Mouse (Mus musculus): ENCODE measurements around the gene Osbp2. TPM values are rescaled to one million over a fixed set of nuclear protein-coding genes. Genes with fewer than 3 reads are reported as not detected.

Gene Osbp2
- polyA plus RNA-seq, 1 experiment from 2014 or later, result 5.9 TPM

DNA sequence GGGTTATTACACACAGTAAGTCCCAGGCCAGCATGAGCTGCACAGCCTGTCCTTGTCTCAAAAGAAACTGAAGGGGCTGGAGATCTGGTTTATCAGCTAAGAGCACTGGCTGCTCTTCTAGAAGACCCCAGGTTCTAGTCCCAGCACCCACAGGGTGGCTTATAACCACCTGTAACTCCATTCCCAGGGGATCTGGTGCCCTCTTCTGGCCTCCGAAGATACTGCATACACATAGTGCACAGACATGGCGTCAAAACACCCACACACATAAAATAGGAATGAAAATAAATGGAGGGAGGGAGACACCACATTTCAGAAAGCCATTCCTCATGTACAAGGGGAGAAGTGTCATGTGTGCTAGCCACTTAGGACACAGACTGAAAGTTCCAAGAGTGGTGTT, 59.1 kb downstream of the Osbp2 start:
- Histone ChIP-seq H3K36me3 (ENCODE audit: poor library complexity, severe bottlenecking) (no peaks in the 10 kb centered on the region), H3K4me3 (no peak overlapping the region), H3K4me1 (no peaks in the 10 kb centered on the region), H3K27me3 (no peaks in the 10 kb centered on the region), H3K9me3 (replicated peaks) (no peaks in the 10 kb centered on the region), H3K27ac (no peak overlapping the region), H3K9ac (no peak overlapping the region), H3K4me2 (no peak overlapping the region)
- 95% methylated on average over 2 of the region's 2 CpGs for WGBS
- no peak for ATAC-seq

DNA sequence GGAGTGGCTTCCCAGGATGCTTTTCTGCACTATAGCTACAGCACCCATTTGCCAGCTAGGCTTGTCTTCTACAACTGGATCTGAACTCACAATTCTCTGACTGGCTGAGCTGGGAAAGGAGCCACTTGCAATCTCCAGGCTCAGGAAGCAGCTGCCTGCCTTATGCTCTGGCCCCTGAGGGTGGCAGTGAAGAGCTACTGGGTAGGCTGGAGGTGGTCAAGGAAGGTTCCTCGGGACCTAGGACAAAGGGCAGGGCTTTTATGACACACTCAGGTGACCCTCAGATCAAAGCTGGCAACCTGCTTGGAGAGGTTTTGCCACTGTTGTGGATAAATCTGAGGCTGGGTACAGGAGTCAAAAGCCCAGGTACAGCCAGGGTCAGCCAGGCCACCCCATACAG, 61.6 kb downstream of the Osbp2 start:
- H3K36me3 ChIP-seq (ENCODE audit: poor library complexity, severe bottlenecking), result no peaks in the 10 kb centered on the region
- 50% methylated on average over 1 of the region's 1 CpGs for WGBS
- ATAC-seq, result no peak
- H3K4me2 ChIP-seq, result no peak overlapping the region
- H3K27me3 ChIP-seq, result no peaks in the 10 kb centered on the region
- H3K4me3 ChIP-seq, result no peak overlapping the region
- no peaks in the 10 kb centered on the region for H3K4me1 ChIP-seq
- no peak overlapping the region for H3K9ac ChIP-seq
- H3K9me3 ChIP-seq (replicated peaks), result no peaks in the 10 kb centered on the region
- no peak overlapping the region for H3K27ac ChIP-seq

DNA sequence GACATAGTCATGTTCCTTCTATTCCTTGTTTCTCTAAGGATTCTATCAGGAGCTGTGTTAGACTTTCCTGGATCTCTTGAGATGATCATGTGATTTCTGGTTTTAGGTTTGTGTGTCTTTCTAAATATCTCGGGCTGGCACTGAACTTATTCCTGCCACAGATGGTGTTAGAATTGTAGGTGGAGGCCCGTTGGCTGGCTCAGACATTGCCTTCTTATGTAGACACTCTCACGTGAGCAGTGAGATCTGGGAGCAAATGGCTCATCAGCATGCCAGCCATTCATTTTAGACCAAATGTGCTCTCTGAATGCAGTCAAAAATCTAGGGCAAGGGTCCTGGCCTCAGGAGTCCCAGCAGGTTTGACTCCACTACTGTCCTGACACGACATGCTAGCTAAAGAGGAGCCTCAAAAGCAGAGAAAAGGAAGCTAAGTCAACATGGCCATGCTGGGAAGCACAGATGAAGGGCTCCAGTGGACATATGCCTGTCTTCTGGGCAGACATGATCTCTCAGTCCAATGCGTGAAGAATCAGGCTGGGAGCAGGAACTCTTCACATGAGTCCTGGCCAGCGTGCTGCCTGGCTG, 66.0 kb downstream of the Osbp2 start:
- 91% methylated on average over 6 of the region's 6 CpGs for WGBS

GRCm38 (mm10) chr11:3790736-3791135, 73.0 kb downstream of the Osbp2 start:
- Histone ChIP-seq H3K4me1 (no peaks in the 10 kb centered on the region), H3K27me3 (no peaks in the 10 kb centered on the region), H3K27ac (no peak overlapping the region), H3K9ac (no peak overlapping the region), H3K4me2 (no peak overlapping the region), H3K36me3 (ENCODE audit: poor library complexity, severe bottlenecking) (no peaks in the 10 kb centered on the region), H3K4me3 (no peak overlapping the region), H3K9me3 (replicated peaks) (no peaks in the 10 kb centered on the region)
- ATAC-seq, result no peak

More for the DNA sequence above, 66.0 kb downstream of the Osbp2 start:
- Histone ChIP-seq H3K4me2 (no peak overlapping the region), H3K27me3 (no peaks in the 10 kb centered on the region), H3K36me3 (ENCODE audit: poor library complexity, severe bottlenecking) (no peaks in the 10 kb centered on the region), H3K4me3 (no peak overlapping the region), H3K4me1 (no peaks in the 10 kb centered on the region), H3K27ac (no peak overlapping the region), H3K9me3 (replicated peaks) (no peaks in the 10 kb centered on the region), H3K9ac (no peak overlapping the region)
- ATAC-seq, result no peak

- 73% methylated on average over 3 of the region's 3 CpGs for WGBS
- H3K4me3 ChIP-seq, result no peak overlapping the region
- H3K9me3 ChIP-seq (replicated peaks), result no peaks in the 10 kb centered on the region
- H3K9ac ChIP-seq, result no peak overlapping the region
- H3K27ac ChIP-seq, result no peak overlapping the region
- H3K36me3 ChIP-seq (ENCODE audit: poor library complexity, severe bottlenecking), result no peaks in the 10 kb centered on the region
- H3K4me2 ChIP-seq, result no peak overlapping the region
- no peak for ATAC-seq
- no peaks in the 10 kb centered on the region for H3K4me1 ChIP-seq
- no peaks in the 10 kb centered on the region for H3K27me3 ChIP-seq
Observed at GRCm38 (mm10) chr11:3789919-3790318, 73.8 kb downstream of the Osbp2 start.

DNA sequence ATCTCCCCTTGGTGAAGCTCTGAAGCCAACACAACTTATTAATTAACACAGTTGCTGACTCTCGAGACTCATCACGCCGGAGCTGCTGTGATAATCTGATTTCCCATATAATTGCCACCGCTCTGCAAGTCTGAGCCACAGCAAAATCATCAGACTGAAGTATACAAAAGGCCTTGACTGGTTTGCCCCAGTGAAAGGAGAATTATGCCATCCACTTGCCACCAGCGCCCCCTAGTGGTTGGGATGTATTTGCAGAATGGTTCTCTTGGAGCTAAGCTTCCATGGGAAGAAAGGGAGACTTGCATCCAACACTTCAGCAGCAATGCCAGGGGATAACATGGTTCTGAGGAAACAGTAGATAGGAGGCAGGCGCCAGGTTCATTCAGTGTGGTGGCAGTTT, 77.1 kb downstream of the Osbp2 start:
- Histone ChIP-seq H3K4me3 (no peak overlapping the region), H3K4me2 (no peak overlapping the region), H3K9me3 (replicated peaks) (0 out of 2 replicates have a peak, but pooled peaks cover 4% of the 10 kb centered on the region), H3K27ac (no peak overlapping the region), H3K36me3 (ENCODE audit: poor library complexity, severe bottlenecking) (no peaks in the 10 kb centered on the region), H3K4me1 (no peaks in the 10 kb centered on the region), H3K9ac (no peak overlapping the region), H3K27me3 (no peaks in the 10 kb centered on the region)
- ATAC-seq, result peak; percentile 61; the same call in 1 of the 2 replicates
- 21% methylated on average over 6 of the region's 6 CpGs for WGBS

GRCm38 (mm10) chr11:3775263-3775644, 88.4 kb downstream of the Osbp2 start:
- Histone ChIP-seq H3K9ac (no peak overlapping the region), H3K4me1 (peaks cover 16% of the 10 kb centered on the region), H3K27me3 (peaks cover 51% of the 10 kb centered on the region), H3K27ac (no peak overlapping the region), H3K4me2 (peak overlapping the region; percentile 76), H3K36me3 (ENCODE audit: poor library complexity, severe bottlenecking) (no peaks in the 10 kb centered on the region), H3K4me3 (peak overlapping the region; percentile 52), H3K9me3 (replicated peaks) (no peaks in the 10 kb centered on the region)
- ATAC-seq, result no peak
- 43% methylated on average over 4 of the region's 4 CpGs for WGBS

DNA sequence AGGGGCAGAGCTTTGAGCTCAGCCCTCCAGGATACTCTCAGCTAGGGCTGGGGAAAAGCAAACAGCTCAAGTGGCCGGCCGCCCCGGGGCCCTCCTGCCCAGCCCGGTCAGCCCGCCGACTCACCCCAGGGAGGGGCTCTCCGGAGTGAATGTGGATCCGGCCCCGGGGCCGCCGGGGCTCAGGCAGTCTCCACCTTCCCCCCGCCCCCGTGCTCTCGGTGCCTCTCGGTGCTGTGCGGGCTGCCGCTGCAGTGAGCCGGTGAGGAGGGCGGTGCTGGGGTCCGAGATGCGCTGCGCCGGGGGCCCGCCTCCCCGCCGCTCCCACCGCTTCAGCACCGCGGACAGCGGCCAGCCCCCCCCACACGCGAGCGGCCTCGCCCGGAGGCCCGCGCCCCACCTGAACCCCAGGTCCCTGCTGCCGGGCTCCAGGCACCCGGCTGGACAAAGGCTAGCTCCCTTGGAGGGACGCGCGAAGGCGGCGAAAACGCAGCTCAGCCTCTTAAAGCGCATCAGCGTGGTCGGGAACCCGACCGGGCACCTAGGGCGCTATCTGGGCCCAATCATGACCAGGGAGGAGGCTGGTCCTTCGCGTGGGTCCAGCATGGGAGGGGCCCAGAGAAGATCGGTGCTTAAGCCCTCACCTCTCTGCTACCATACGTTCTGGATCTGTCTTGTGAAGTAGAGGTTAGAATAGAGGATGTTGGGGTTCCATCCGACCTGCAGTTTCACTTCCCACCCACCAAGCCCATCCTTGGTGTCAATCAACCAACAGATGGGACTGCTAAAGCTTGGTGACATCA, 89.0 kb downstream of the Osbp2 start:
- peak; percentile 71 for ATAC-seq
- 1% methylated on average over 56 of the region's 56 CpGs for WGBS
- Histone ChIP-seq H3K27me3 (peaks cover 51% of the 10 kb centered on the region), H3K4me1 (peaks cover 16% of the 10 kb centered on the region), H3K4me2 (peak overlapping the region; percentile 76), H3K9ac (peak overlapping the region; percentile 73), H3K9me3 (replicated peaks) (no peaks in the 10 kb centered on the region), H3K36me3 (ENCODE audit: poor library complexity, severe bottlenecking) (no peaks in the 10 kb centered on the region), H3K27ac (no peak overlapping the region; the same call in 1 of the 2 replicates), H3K4me3 (peak overlapping the region; percentile 52)

GRCm38 (mm10) chr11:3773782-3774462, 89.8 kb downstream of the Osbp2 start:
- Histone ChIP-seq H3K27ac (no peak overlapping the region), H3K4me1 (peaks cover 16% of the 10 kb centered on the region), H3K27me3 (peaks cover 51% of the 10 kb centered on the region), H3K4me2 (peak overlapping the region; percentile 76), H3K4me3 (peak overlapping the region; percentile 52), H3K9ac (peak overlapping the region; percentile 73), H3K36me3 (ENCODE audit: poor library complexity, severe bottlenecking) (no peaks in the 10 kb centered on the region), H3K9me3 (replicated peaks) (peaks cover 4% of the 10 kb centered on the region; the same call in 1 of the 2 replicates)
- 25% methylated on average over 6 of the region's 6 CpGs for WGBS
- no peak for ATAC-seq

DNA sequence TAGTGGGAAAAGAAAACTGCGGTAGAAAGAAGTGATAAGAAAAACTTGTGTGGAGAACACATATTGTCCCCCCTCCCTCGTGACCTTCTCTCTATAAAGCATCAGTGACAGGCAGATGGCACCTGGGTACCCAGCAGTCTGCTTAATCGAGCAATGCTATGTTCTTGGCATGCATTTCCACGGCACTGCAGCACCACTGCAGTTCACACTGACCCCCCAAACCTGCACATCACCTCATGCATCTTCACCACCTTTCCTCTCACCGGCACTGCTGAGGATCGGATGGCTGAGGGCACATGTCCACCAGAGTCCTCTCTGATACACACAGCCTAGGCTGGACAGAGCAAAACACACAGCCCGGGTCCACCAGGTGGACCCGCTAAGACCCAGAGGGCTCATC, 90.6 kb downstream of the Osbp2 start:
- peak overlapping the region; percentile 73; the same call in 1 of the 2 replicates for H3K9ac ChIP-seq
- WGBS, result 77% methylated on average over 8 of the region's 8 CpGs
- H3K4me1 ChIP-seq, result peaks cover 16% of the 10 kb centered on the region
- peak overlapping the region; percentile 76 for H3K4me2 ChIP-seq
- H3K9me3 ChIP-seq (replicated peaks), result peaks cover 5% of the 10 kb centered on the region; the same call in 1 of the 2 replicates
- H3K36me3 ChIP-seq (ENCODE audit: poor library complexity, severe bottlenecking), result no peaks in the 10 kb centered on the region
- no peak overlapping the region for H3K4me3 ChIP-seq
- peaks cover 51% of the 10 kb centered on the region for H3K27me3 ChIP-seq
- ATAC-seq, result no peak
- no peak overlapping the region for H3K27ac ChIP-seq

GRCm38 (mm10) chr11:3771348-3771747, 92.4 kb downstream of the Osbp2 start:
- Histone ChIP-seq H3K27ac (no peak overlapping the region), H3K4me1 (peaks cover 16% of the 10 kb centered on the region), H3K4me3 (no peak overlapping the region), H3K36me3 (ENCODE audit: poor library complexity, severe bottlenecking) (no peaks in the 10 kb centered on the region), H3K27me3 (peaks cover 38% of the 10 kb centered on the region), H3K4me2 (no peak overlapping the region), H3K9me3 (replicated peaks) (peaks cover 5% of the 10 kb centered on the region; the same call in 1 of the 2 replicates), H3K9ac (no peak overlapping the region)
- 44% methylated on average over 6 of the region's 6 CpGs for WGBS
- ATAC-seq, result no peak

DNA sequence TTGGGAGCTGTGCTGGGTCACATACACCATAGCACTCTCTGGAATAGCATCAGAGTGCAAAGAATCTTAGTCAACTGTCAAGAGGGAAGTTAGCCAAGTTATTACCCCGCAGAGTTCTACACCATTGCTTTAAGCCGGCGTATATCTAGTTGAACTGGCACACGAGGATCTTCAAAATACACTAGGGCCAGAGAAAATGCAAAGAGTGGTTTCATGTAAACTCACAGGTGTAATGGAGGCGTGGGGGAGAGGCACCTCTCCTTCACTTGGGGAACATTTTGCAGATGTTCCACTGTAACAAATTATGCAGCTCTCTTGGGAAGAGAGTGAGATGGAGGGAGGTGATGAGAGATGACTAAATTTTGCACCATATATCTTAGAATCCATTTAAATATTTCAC, 95.9 kb downstream of the Osbp2 start:
- no peak overlapping the region for H3K4me3 ChIP-seq
- no peak for ATAC-seq
- H3K4me1 ChIP-seq, result no peaks in the 10 kb centered on the region
- no peaks in the 10 kb centered on the region for H3K36me3 ChIP-seq (ENCODE audit: poor library complexity, severe bottlenecking)
- peaks cover 5% of the 10 kb centered on the region; the same call in 1 of the 2 replicates for H3K9me3 ChIP-seq (replicated peaks)
- H3K4me2 ChIP-seq, result no peak overlapping the region
- no peak overlapping the region for H3K27ac ChIP-seq
- WGBS, result 93% methylated on average over 5 of the region's 5 CpGs
- no peak overlapping the region for H3K9ac ChIP-seq
- H3K27me3 ChIP-seq, result peaks cover 20% of the 10 kb centered on the region
